In the genomic region with DNA sequence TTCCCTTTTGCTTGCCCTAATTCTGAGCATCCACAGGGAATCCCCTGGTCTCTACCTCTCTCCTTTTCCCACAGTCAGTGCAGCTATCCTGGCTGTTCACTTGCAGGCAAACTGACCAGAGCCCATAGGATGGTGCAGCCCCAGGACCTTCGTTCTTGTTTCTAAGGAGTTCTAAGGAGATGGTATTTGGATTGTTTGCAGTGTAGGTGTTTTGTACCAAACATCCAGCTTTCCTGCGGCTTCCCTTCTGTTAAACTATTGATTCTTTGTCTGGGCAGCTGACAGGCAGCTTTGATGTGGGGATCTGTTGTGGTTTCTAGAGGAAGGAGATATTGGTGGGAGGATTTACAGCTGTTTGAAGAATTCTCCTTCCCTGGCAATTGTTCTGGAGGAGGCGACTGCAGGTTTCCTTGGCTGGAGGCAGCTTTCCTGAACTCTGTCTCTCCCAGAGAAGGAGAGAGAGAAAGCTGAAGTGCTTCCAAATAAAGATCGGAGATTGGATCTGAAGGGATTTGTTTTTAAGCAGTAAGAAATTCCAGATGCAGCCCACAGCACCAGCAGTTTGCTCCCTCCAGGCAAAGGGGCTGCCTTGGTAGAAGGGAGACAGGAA, we compare ENCODE assay signal across 12 mouse cellular contexts.
A peak's percentile ranks its signal among the peaks of the same experiment; 100 is the strongest.
DNase-seq lines count a peak whose midpoint lies in the region; ATAC-seq and TF ChIP-seq lines count a peak whose summit lies in the region.
"Had no signal": no experiment of that assay in that cellular context is flagged by ENCODE, and none has a peak within 500 bp of the region (broad histone marks: within the 10 kb centered on the region; RNA-seq: fewer than 3 reads in every experiment).

No protein-coding gene starts in this region.

- no peaks in the 10 kb centered on the region for H3K36me3 ChIP-seq in hindbrain, embryonic 13.5 days
- H3K36me3 ChIP-seq in hindbrain, embryonic 11.5 days (ENCODE audit: control insufficient read depth, insufficient read depth, low read length): no peaks in the 10 kb centered on the region
- H3K36me3 ChIP-seq in embryonic facial prominence, embryonic 12.5 days: no peaks in the 10 kb centered on the region
- no peaks in the 10 kb centered on the region for H3K36me3 ChIP-seq in midbrain, embryonic 15.5 days (replicated peaks)
- H3K36me3 ChIP-seq: kidney, embryonic 15.5 days; lung, embryonic 15.5 days had no signal

- no peaks in the 10 kb centered on the region for H3K9me3 ChIP-seq in hindbrain, embryonic 13.5 days
- H3K9me3 ChIP-seq in hindbrain, embryonic 11.5 days (ENCODE audit: control insufficient read depth, low read length): no peaks in the 10 kb centered on the region
- H3K9me3 ChIP-seq in embryonic facial prominence, embryonic 12.5 days: no peaks in the 10 kb centered on the region
- H3K9me3 ChIP-seq in midbrain, embryonic 15.5 days: no peaks in the 10 kb centered on the region
- H3K9me3 ChIP-seq: kidney, embryonic 15.5 days; lung, embryonic 15.5 days had no signal

- TF ChIP-seq POLR2A in brain, embryonic 14.5 days (IDR thresholded peaks at IDR 0.05; ENCODE audit: borderline replicate concordance, extremely low read depth, insufficient read depth, insufficient read length, poor library complexity, severe bottlenecking): no peak

- no peak overlapping the region for H3K4me2 ChIP-seq in hindbrain, embryonic 13.5 days
- H3K4me2 ChIP-seq in hindbrain, embryonic 11.5 days (replicated peaks; ENCODE audit: low read depth, low read length): no peak overlapping the region
- H3K4me2 ChIP-seq in embryonic facial prominence, embryonic 12.5 days (replicated peaks): 0 out of 2 replicates have a peak overlapping the region, but pooled peaks have one; percentile 0
- H3K4me2 ChIP-seq in midbrain, embryonic 15.5 days: no peak overlapping the region
- H3K4me2 ChIP-seq: kidney, embryonic 15.5 days; lung, embryonic 15.5 days had no signal

- no peak overlapping the region for H3K27ac ChIP-seq in hindbrain, embryonic 13.5 days
- H3K27ac ChIP-seq in hindbrain, embryonic 11.5 days (ENCODE audit: low read depth, low read length): no peak overlapping the region
- H3K27ac ChIP-seq in embryonic facial prominence, embryonic 12.5 days: peak overlapping the region; percentile 2; the same call in 1 of the 2 replicates
- peak overlapping the region; percentile 55; the same call in 1 of the 2 replicates for H3K27ac ChIP-seq in midbrain, embryonic 15.5 days
- H3K27ac ChIP-seq: kidney, embryonic 15.5 days; lung, embryonic 15.5 days had no signal

- DNase-seq in hindbrain, embryonic 11.5 days (ENCODE audit: low spot score): no peak
- DNase-seq in brain, embryonic 14.5 days (ENCODE audit: low read depth): peak; percentile 30
- DNase-seq in cerebellum, adult 8-10 months: no peak
- DNase-seq in thymus, postnatal 36 days: no peak
- DNase-seq: cerebellum, postnatal 25 days; heart, adult 18-20 months had no signal

- H3K4me3 ChIP-seq in hindbrain, embryonic 13.5 days: no peak overlapping the region
- no peak overlapping the region for H3K4me3 ChIP-seq in hindbrain, embryonic 11.5 days (ENCODE audit: low read depth, low read length)
- H3K4me3 ChIP-seq in embryonic facial prominence, embryonic 12.5 days: no peak overlapping the region
- no peak overlapping the region for H3K4me3 ChIP-seq in midbrain, embryonic 15.5 days
- H3K4me3 ChIP-seq: kidney, embryonic 15.5 days; lung, embryonic 15.5 days had no signal

- ATAC-seq in hindbrain, embryonic 13.5 days (ENCODE audit: low FRiP score): no peak
- ATAC-seq in hindbrain, embryonic 11.5 days (ENCODE audit: low FRiP score): no peak
- ATAC-seq in embryonic facial prominence, embryonic 12.5 days (ENCODE audit: insufficient number of reproducible peaks, insufficient read depth, low FRiP score, low TSS enrichment): no peak
- ATAC-seq in midbrain, embryonic 15.5 days (replicated peaks): no peak

- no peaks in the 10 kb centered on the region for H3K27me3 ChIP-seq in hindbrain, embryonic 13.5 days
- H3K27me3 ChIP-seq in hindbrain, embryonic 11.5 days (ENCODE audit: control insufficient read depth, insufficient read depth, low read length): no peaks in the 10 kb centered on the region
- H3K27me3 ChIP-seq in embryonic facial prominence, embryonic 12.5 days: no peaks in the 10 kb centered on the region
- no peaks in the 10 kb centered on the region for H3K27me3 ChIP-seq in midbrain, embryonic 15.5 days (replicated peaks)
- H3K27me3 ChIP-seq: CH12.LX; kidney, embryonic 15.5 days; lung, embryonic 15.5 days had no signal

- TF ChIP-seq CTCF in brain, embryonic 14.5 days (IDR thresholded peaks at IDR 0.05; ENCODE audit: borderline replicate concordance, extremely low read depth, insufficient read depth, insufficient read length): no peak

- 0 out of 2 replicates have a peak overlapping the region, but pooled peaks have one; percentile 20 for H3K9ac ChIP-seq in hindbrain, embryonic 13.5 days
- H3K9ac ChIP-seq in hindbrain, embryonic 11.5 days (ENCODE audit: low read depth, low read length): no peak overlapping the region
- no peak overlapping the region for H3K9ac ChIP-seq in embryonic facial prominence, embryonic 12.5 days
- H3K9ac ChIP-seq in midbrain, embryonic 15.5 days: no peak overlapping the region; the same call in 1 of the 2 replicates
- H3K9ac ChIP-seq: kidney, embryonic 15.5 days; lung, embryonic 15.5 days had no signal

- peaks cover 6% of the 10 kb centered on the region for H3K4me1 ChIP-seq in hindbrain, embryonic 13.5 days (replicated peaks)
- H3K4me1 ChIP-seq in hindbrain, embryonic 11.5 days (replicated peaks; ENCODE audit: control insufficient read depth, insufficient read depth, low read length): no peaks in the 10 kb centered on the region
- H3K4me1 ChIP-seq in embryonic facial prominence, embryonic 12.5 days: peaks cover 11% of the 10 kb centered on the region
- peaks cover 13% of the 10 kb centered on the region for H3K4me1 ChIP-seq in midbrain, embryonic 15.5 days
- H3K4me1 ChIP-seq: lung, embryonic 15.5 days had no signal

- WGBS in hindbrain, embryonic 13.5 days: 23% methylated on average over 4 of the region's 4 CpGs
- 22% methylated on average over 4 of the region's 4 CpGs for WGBS in hindbrain, embryonic 11.5 days
- WGBS in embryonic facial prominence, embryonic 12.5 days: 9% methylated on average over 4 of the region's 4 CpGs
- WGBS in midbrain, embryonic 15.5 days: 4% methylated on average over 4 of the region's 4 CpGs

Comparison
In these comparisons a context has a peak if more than half of its experiments do, and no peak if none do; other contexts are left out.
1. H3K27ac ChIP-seq: peak in embryonic facial prominence, embryonic 12.5 days (single experiment) and midbrain, embryonic 15.5 days (single experiment); none in hindbrain, embryonic 13.5 days (single experiment) and hindbrain, embryonic 11.5 days (single experiment).